ENCODE assay signal across 8 mouse cellular contexts in genomic region chr4:147809292-147809965, GRCm38 (mm10). TPM values are rescaled to one million over a fixed set of nuclear protein-coding genes. Genes with fewer than 3 reads are reported as not detected.
A peak's percentile ranks its signal among the peaks of the same experiment; 100 is the strongest.
DNase-seq lines count a peak whose midpoint lies in the region; ATAC-seq lines count a peak whose summit lies in the region.
"Not testable (repeated sequence)": the region's sequence is repeated elsewhere in the genome, so short reads cannot be mapped to it uniquely, and the experiment has no call there.

Zfp984 (minus strand) TSS chr4:147809788.

- peak; percentile 92 for ATAC-seq in granulocyte monocyte progenitor cell, adult 5-6 weeks (replicated peaks; ENCODE audit: poor library complexity, severe bottlenecking)
- 0 out of 2 replicates have a peak, but pooled peaks have one; percentile 27 for ATAC-seq in hindbrain, embryonic 16.5 days
- peak; percentile 86 for ATAC-seq in neutrophil, adult 5-6 weeks (ENCODE audit: extremely low read depth, insufficient number of reproducible peaks, low FRiP score, poor library complexity, severe bottlenecking)

- not testable (repeated sequence) for H3K36me3 ChIP-seq in hindbrain, embryonic 16.5 days (ENCODE audit: control insufficient read depth, insufficient read depth, low read length); limb, embryonic 10.5 days

- H3K4me2 ChIP-seq in hindbrain, embryonic 16.5 days (ENCODE audit: low read length): peak within 1 kb of the TSS; percentile 55

- WGBS in hindbrain, embryonic 16.5 days: 13% methylated on average over 15 of the region's 15 CpGs
- 11% methylated on average over 15 of the region's 15 CpGs for WGBS in limb, embryonic 10.5 days

- H3K4me3 ChIP-seq in hindbrain, embryonic 16.5 days (ENCODE audit: low read length): peak within 1 kb of the TSS; percentile 37
- peak within 1 kb of the TSS; percentile 57 for H3K4me3 ChIP-seq in limb, embryonic 10.5 days

- H3K4me1 ChIP-seq in hindbrain, embryonic 16.5 days (ENCODE audit: control insufficient read depth, insufficient read depth, low read depth, low read length); limb, embryonic 10.5 days: not testable (repeated sequence)

- H3K9me3 ChIP-seq in hindbrain, embryonic 16.5 days (ENCODE audit: control insufficient read depth, low read length); limb, embryonic 10.5 days (replicated peaks): not testable (repeated sequence)

- peak; percentile 53 for DNase-seq in MN1 (ENCODE audit: low spot score)
- DNase-seq in embryo, embryonic 9.5 days (ENCODE audit: extremely low spot score): peak; percentile 73
- DNase-seq in limb, embryonic 10.5 days (ENCODE audit: low spot score): peak; percentile 63
- peak; percentile 62 to 65 for DNase-seq in lung, postnatal 4 days
- peak; percentile 71 for DNase-seq in thymus, postnatal 14 days

- H3K27ac ChIP-seq in hindbrain, embryonic 16.5 days (ENCODE audit: low read depth, low read length): not testable (repeated sequence)
- peak within 1 kb of the TSS; percentile 76 for H3K27ac ChIP-seq in limb, embryonic 10.5 days

- not testable (repeated sequence) for H3K27me3 ChIP-seq in hindbrain, embryonic 16.5 days (replicated peaks; ENCODE audit: control insufficient read depth, insufficient read depth, low read length); limb, embryonic 10.5 days (ENCODE audit: low read depth, poor library complexity, severe bottlenecking)

- peak within 1 kb of the TSS; percentile 32; the same call in 1 of the 2 replicates for H3K9ac ChIP-seq in hindbrain, embryonic 16.5 days (ENCODE audit: low read depth, low read length)

RNA-seq across cellular contexts. Expression of gene Zfp984, which starts in this region (rescaled TPM):
- 30.4 and 34.9 TPM in 2 replicates for total RNA-seq in granulocyte monocyte progenitor cell, adult 5-6 weeks (2014; fragmentation: Nextera tagmentation)
- 31.6 and 37.0 TPM in 2 replicates for total RNA-seq in granulocyte monocyte progenitor cell, adult 5-6 weeks (2017)
- polyA plus RNA-seq in hindbrain, embryonic 16.5 days (2015; fragmentation: Nextera tagmentation; extraction: Ambion mirVana): 4.0 and 4.1 TPM in 2 replicates
- 9.0 and 9.3 TPM in 2 replicates for polyA plus RNA-seq in limb, embryonic 10.5 days (2016; fragmentation: Nextera tagmentation; extraction: Ambion mirVana)
- 44.7 and 50.8 TPM in 2 replicates for total RNA-seq in neutrophil, adult 5-6 weeks (2017)

Comparison
In these comparisons a context has a peak if more than half of its experiments do, and no peak if none do; other contexts are left out.
1. ATAC-seq: peak in every context shown above with its lines; median percentile 92 in granulocyte monocyte progenitor cell, adult 5-6 weeks; 86 in neutrophil, adult 5-6 weeks; 27 in hindbrain, embryonic 16.5 days.